Mouse (Mus musculus): ENCODE measurements at regions not wholly inside any gene's neighbourhood (a gene's known extent, or its start where the extent isn't known, plus 50 kb on each side); places are given as distances from the start of the nearest gene placed in this dataset.

- TF ChIP-seq CTCF (IDR thresholded peaks at IDR 0.05; ENCODE audit: control insufficient read depth, insufficient read depth, insufficient replicate concordance, low read depth, low read length) (no peak), POLR2A (IDR thresholded peaks at IDR 0.05; ENCODE audit: control insufficient read depth, low read depth, low read length) (no peak)
Measured at GRCm38 (mm10) chr11:104057046-104057445, 75.6 kb upstream of the Crhr1 start.

Measured in testis, adult 2 months (tissue).